Mouse (Mus musculus) liver (tissue): ENCODE data around the gene Slc11a1.

Experiments used
- DNase-seq: peaks from one replicate; pipeline ENCODE4 v3.0.0-alpha.2; 2020; ENCODE audit warnings: mixed read lengths

The Slc11a1 gene

GRCm38 (mm10) chr1:74411753-74412325 lies 36.8 kb downstream of the Slc11a1 start:
- DNase-seq: no peak

GRCm38 (mm10) chr1:74412711-74413110 lies 37.7 kb downstream of the Slc11a1 start:
- no peak for DNase-seq

- peak; percentile 76 for DNase-seq
Observed at GRCm38 (mm10) chr1:74415143-74415542, 40.1 kb downstream of the Slc11a1 start.

- no peak for DNase-seq
Observed at GRCm38 (mm10) chr1:74418747-74419439, 43.9 kb downstream of the Slc11a1 start.

- no peak for DNase-seq
Observed at GRCm38 (mm10) chr1:74419440-74419794, 44.4 kb downstream of the Slc11a1 start.

- DNase-seq: no peak
Observed at GRCm38 (mm10) chr1:74423147-74423546, 48.2 kb downstream of the Slc11a1 start.

GRCm38 (mm10) chr1:74425845-74426244 lies 50.9 kb downstream of the Slc11a1 start:
- no peak for DNase-seq

GRCm38 (mm10) chr1:74433220-74433619 lies 58.2 kb downstream of the Slc11a1 start:
- peak; percentile 45 for DNase-seq

- no peak for DNase-seq
Observed at GRCm38 (mm10) chr1:74434596-74434995, 59.6 kb downstream of the Slc11a1 start.

GRCm38 (mm10) chr1:74435563-74435962 lies 60.6 kb downstream of the Slc11a1 start:
- DNase-seq: peak; percentile 59
